Mouse (Mus musculus): ENCODE results near the gene Dhx37.

GRCm38 (mm10) chr5:125400903-125401302, 33.0 kb downstream of the Dhx37 start:
- TF ChIP-seq MAFK (IDR thresholded peaks at IDR 0.05; ENCODE audit: insufficient read depth, low read depth, low read length), result no peak
- no peak for TF ChIP-seq HCFC1 (IDR thresholded peaks at IDR 0.05; ENCODE audit: borderline replicate concordance, insufficient read depth, low read length)
